In genomic region chr11:85719766-85720165, GRCm38 (mm10) we compare ENCODE assay signal across 10 mouse cellular contexts.
DNase-seq lines count a peak whose midpoint lies in the region; ATAC-seq and TF ChIP-seq lines count a peak whose summit lies in the region.
"Had no signal": no experiment of that assay in that cellular context is flagged by ENCODE, and none has a peak within 500 bp of the region (broad histone marks: within the 10 kb centered on the region; RNA-seq: fewer than 3 reads in every experiment).

No protein-coding gene starts in this region.

- 0 out of 2 replicates have a peak overlapping the region, but pooled peaks have one; percentile 21 for H3K9ac ChIP-seq in heart, embryonic 14.5 days (ENCODE audit: low read length)
- no peak overlapping the region for H3K9ac ChIP-seq in lung, postnatal 0 days (replicated peaks; ENCODE audit: low read depth)
- no peak overlapping the region for H3K9ac ChIP-seq in forebrain, embryonic 11.5 days (ENCODE audit: low read length)
- H3K9ac ChIP-seq: forebrain, embryonic 13.5 days had no signal

- no peaks in the 10 kb centered on the region for H3K9me3 ChIP-seq in heart, embryonic 14.5 days (ENCODE audit: control insufficient read depth, low read length)
- H3K9me3 ChIP-seq in lung, postnatal 0 days (ENCODE audit: low read length): no peaks in the 10 kb centered on the region
- no peaks in the 10 kb centered on the region for H3K9me3 ChIP-seq in forebrain, embryonic 11.5 days (ENCODE audit: control insufficient read depth, low read length)
- H3K9me3 ChIP-seq: forebrain, embryonic 13.5 days had no signal

- peak; percentile 85 for TF ChIP-seq EP300 in lung, postnatal 0 days (IDR thresholded peaks at IDR 0.05)

- H3K27ac ChIP-seq in kidney, adult 2 months (ENCODE audit: insufficient read depth, low read depth, low read length): peak overlapping the region; percentile 7; the same call in 1 of the 2 replicates
- H3K27ac ChIP-seq in heart, embryonic 14.5 days (replicated peaks in 1 of 2; ENCODE audit: control insufficient read depth in 1 of 2, insufficient read depth in 1 of 2, low read depth in 2 of 2, low read length in 2 of 2): no peak overlapping the region
- H3K27ac ChIP-seq in lung, postnatal 0 days (ENCODE audit: low read length): peak overlapping the region; percentile 87
- no peak overlapping the region for H3K27ac ChIP-seq in forebrain, embryonic 11.5 days (ENCODE audit: low read depth, low read length)
- H3K27ac ChIP-seq: forebrain, embryonic 13.5 days had no signal

- H3K4me3 ChIP-seq in kidney, adult 2 months (ENCODE audit: insufficient read depth, low read depth, low read length): no peak overlapping the region
- H3K4me3 ChIP-seq in heart, embryonic 14.5 days (ENCODE audit: control insufficient read depth in 1 of 2, insufficient read depth in 1 of 2, low read depth in 1 of 2, low read length in 2 of 2): no peak overlapping the region
- H3K4me3 ChIP-seq in lung, postnatal 0 days (ENCODE audit: low read depth, low read length): no peak overlapping the region
- no peak overlapping the region for H3K4me3 ChIP-seq in forebrain, embryonic 11.5 days (ENCODE audit: low read depth, low read length)
- H3K4me3 ChIP-seq: forebrain, embryonic 13.5 days had no signal

- TF ChIP-seq POLR2A in kidney, adult 2 months (IDR thresholded peaks at IDR 0.05; ENCODE audit: low read depth, low read length): no peak

- H3K4me1 ChIP-seq in kidney, adult 2 months (ENCODE audit: control insufficient read depth, insufficient read depth, low read length): no peaks in the 10 kb centered on the region
- peaks cover 17 to 20% of the 10 kb centered on the region in 2 experiments for H3K4me1 ChIP-seq in heart, embryonic 14.5 days (ENCODE audit: control insufficient read depth in 2 of 2, insufficient read depth in 2 of 2, low read length in 2 of 2)
- H3K4me1 ChIP-seq in lung, postnatal 0 days (ENCODE audit: insufficient read depth, low read depth, low read length): peaks cover 2% of the 10 kb centered on the region; the same call in 1 of the 2 replicates
- peaks cover 9% of the 10 kb centered on the region; the same call in 1 of the 2 replicates for H3K4me1 ChIP-seq in forebrain, embryonic 11.5 days (replicated peaks; ENCODE audit: control insufficient read depth, insufficient read depth, low read length)

- peak; percentile 43 for DNase-seq in kidney, adult 2 months
- no peak for DNase-seq in kidney, postnatal 25 days
- peak; percentile 22 for DNase-seq in c-Kit-positive CD71-positive TER-119-negative erythroid progenitor cells, embryonic 14.5 days (ENCODE audit: low read depth)
- peak; percentile 94 for DNase-seq in lung, postnatal 0 days (ENCODE audit: low spot score)
- no peak for DNase-seq in right cerebral cortex, postnatal 10 days (ENCODE audit: low spot score in 2 of 2)
- no peak for DNase-seq in forebrain, embryonic 11.5 days (ENCODE audit: low spot score)
- no peak for DNase-seq in spleen, adult 12 weeks (ENCODE audit: low spot score)
- DNase-seq: cerebellum, postnatal 10 days had no signal

- H3K36me3 ChIP-seq in kidney, adult 2 months (ENCODE audit: control insufficient read depth, insufficient read depth, low read length): no peaks in the 10 kb centered on the region
- no peaks in the 10 kb centered on the region for H3K36me3 ChIP-seq in heart, embryonic 14.5 days (ENCODE audit: control insufficient read depth, insufficient read depth, low read length)
- H3K36me3 ChIP-seq in lung, postnatal 0 days (ENCODE audit: insufficient read depth, low read length): no peaks in the 10 kb centered on the region
- no peaks in the 10 kb centered on the region for H3K36me3 ChIP-seq in forebrain, embryonic 11.5 days (ENCODE audit: control insufficient read depth, insufficient read depth, low read length)

- H3K4me2 ChIP-seq in heart, embryonic 14.5 days (ENCODE audit: low read length): peak overlapping the region; percentile 31; the same call in 1 of the 2 replicates
- H3K4me2 ChIP-seq in lung, postnatal 0 days (replicated peaks; ENCODE audit: low read depth, low read length): no peak overlapping the region
- H3K4me2 ChIP-seq in forebrain, embryonic 11.5 days (ENCODE audit: low read depth, low read length, severe bottlenecking): no peak overlapping the region
- H3K4me2 ChIP-seq: forebrain, embryonic 13.5 days had no signal

- WGBS in kidney, adult 2 months: 60% methylated on average over 7 of the region's 7 CpGs
- 12% methylated on average over 7 of the region's 7 CpGs for WGBS in heart, embryonic 14.5 days
- WGBS in lung, postnatal 0 days: 34% methylated on average over 7 of the region's 7 CpGs
- 55% methylated on average over 7 of the region's 7 CpGs for WGBS in forebrain, embryonic 11.5 days

- TF ChIP-seq CTCF in kidney, adult 2 months (conservative IDR thresholded peaks at IDR 0.05; ENCODE audit: insufficient read depth, insufficient read length, low read depth, low read length): no peak
- TF ChIP-seq CTCF in lung, postnatal 0 days (IDR thresholded peaks at IDR 0.05): no peak

- ATAC-seq in heart, embryonic 14.5 days (ENCODE audit: insufficient number of reproducible peaks, insufficient read depth, low FRiP score, low read depth): no peak
- ATAC-seq in lung, postnatal 0 days: peak; percentile 90
- no peak for ATAC-seq in forebrain, embryonic 11.5 days (replicated peaks; ENCODE audit: low FRiP score)
- ATAC-seq: forebrain, embryonic 13.5 days had no signal

- no peaks in the 10 kb centered on the region for H3K27me3 ChIP-seq in kidney, adult 2 months (replicated peaks; ENCODE audit: control insufficient read depth, insufficient read depth, low read length)
- H3K27me3 ChIP-seq in heart, embryonic 14.5 days (ENCODE audit: control insufficient read depth, insufficient read depth, low read length): peaks cover 8% of the 10 kb centered on the region
- no peaks in the 10 kb centered on the region for H3K27me3 ChIP-seq in lung, postnatal 0 days (replicated peaks; ENCODE audit: insufficient read depth, low read length)
- peaks cover 72% of the 10 kb centered on the region for H3K27me3 ChIP-seq in forebrain, embryonic 11.5 days (ENCODE audit: control insufficient read depth, insufficient read depth, low read length)

Comparison
In these comparisons a context has a peak if more than half of its experiments do, and no peak if none do; other contexts are left out.
1. DNase-seq: peak in kidney, adult 2 months (single experiment), c-Kit-positive CD71-positive TER-119-negative erythroid progenitor cells, embryonic 14.5 days (single experiment) and lung, postnatal 0 days (single experiment); none in kidney, postnatal 25 days (0 of 2), right cerebral cortex, postnatal 10 days (0 of 2), forebrain, embryonic 11.5 days (single experiment) and spleen, adult 12 weeks (single experiment).
2. H3K27ac ChIP-seq: peak in kidney, adult 2 months (single experiment) and lung, postnatal 0 days (single experiment); none in heart, embryonic 14.5 days (0 of 2) and forebrain, embryonic 11.5 days (single experiment).